Mouse (Mus musculus) urinary bladder, postnatal 14 days (tissue): Measurements from ENCODE around the gene 1110002E22Rik.

ENCODE experiments used
- DNase-seq: peaks from one replicate; pipeline ENCODE4 v3.0.0; 2021; ENCODE audit warnings: low spot score

The 1110002E22Rik gene

DNA sequence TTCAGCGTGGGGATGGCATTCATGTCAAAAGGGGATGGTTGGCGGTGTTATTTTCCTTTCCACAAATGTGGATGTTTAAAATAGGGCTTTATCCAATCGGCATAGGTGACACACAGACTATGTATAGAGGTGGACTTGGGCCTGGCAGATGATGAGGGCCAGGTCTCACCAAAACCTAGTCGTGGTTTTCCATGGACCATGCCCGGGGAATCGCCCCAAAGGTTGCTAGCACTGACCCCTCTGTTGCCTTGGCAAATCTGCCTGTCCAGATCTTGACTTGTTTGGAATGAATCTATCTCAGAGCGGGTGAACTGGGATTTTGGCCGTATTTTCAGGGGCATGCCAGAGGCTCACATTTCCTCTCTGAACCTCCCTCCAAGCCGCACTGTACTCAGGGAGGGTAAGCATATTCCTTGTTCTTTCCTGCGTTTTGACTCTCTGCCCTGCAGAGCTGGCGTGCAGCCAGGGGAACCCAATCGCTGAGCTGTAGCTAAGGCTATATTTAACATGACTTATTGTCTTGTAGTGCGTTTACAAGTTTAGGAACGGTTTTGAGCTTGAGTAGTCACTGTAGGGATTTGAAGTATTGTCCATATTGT, 1.0 kb upstream of the 1110002E22Rik start:
- DNase-seq, result peak; percentile 58

DNA sequence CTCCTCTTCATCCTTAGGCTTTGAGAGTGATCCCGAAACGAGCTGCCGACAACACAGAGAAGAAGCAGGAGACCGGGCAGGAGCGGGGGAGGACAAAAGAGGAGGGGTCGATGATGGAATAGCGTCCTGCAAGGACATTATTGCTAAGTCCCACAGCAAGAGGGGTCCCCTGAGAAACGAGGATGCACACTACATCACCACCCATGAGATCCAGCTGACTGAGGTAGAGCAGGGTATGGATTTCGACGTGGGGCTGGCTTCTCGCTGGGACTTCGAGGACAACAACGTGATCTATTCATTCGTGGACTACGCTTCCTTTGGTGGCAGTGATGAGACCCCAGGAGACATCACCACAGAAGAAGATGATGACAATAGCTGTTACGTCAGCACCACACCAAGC, 1.1 kb downstream of the 1110002E22Rik start:
- no peak for DNase-seq

DNA sequence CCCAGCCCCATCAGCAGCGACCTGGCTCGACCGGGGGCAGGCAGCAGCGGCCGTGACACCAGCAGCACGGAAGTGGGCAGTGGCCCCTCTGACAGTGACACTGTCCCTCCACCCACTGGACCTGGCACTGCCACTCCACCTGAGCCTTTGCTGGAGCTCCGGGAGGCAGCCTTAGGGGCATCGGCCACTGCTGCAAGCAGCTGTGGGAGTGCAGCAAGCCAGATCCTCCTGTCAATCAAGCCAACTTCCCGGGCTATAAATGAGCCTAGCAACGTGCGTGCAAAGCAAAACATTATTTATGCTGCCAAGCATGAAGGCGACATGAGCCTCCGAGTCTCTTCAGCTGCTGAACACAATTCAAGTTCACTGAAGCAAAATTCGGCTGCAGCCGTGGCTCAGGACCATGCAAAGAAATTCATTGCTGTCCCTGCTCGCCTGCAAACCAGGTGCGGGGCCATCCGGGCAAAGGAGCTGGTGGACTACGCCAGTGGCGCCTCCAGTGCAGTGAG, 1.6 kb downstream of the 1110002E22Rik start:
- no peak for DNase-seq

DNA sequence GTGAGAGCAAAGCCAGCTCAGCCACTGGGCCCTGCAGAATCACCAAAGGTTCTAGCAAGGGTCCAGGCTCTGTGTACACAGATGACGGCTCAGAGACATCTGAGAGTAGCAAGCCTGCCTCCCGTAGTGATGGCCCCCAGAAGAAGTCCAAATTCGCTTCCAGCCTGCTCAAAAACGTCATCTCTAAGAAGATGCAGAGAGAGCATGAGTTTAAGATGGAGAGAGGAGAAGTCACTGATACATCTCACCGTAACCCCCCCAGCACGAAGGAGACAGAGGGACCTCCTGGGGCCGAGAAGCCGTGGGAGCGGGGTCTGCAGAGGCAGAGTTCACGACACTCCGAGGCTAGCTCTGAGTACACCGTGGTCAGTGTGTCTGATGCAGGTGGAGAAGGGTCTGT, 2.4 kb downstream of the 1110002E22Rik start, which contains the start of gene Gm5105:
Gene Gm5105, minus strand, starts transcription at position 101 of the 400 bp plus-strand sequence.
- no peak for DNase-seq

DNA sequence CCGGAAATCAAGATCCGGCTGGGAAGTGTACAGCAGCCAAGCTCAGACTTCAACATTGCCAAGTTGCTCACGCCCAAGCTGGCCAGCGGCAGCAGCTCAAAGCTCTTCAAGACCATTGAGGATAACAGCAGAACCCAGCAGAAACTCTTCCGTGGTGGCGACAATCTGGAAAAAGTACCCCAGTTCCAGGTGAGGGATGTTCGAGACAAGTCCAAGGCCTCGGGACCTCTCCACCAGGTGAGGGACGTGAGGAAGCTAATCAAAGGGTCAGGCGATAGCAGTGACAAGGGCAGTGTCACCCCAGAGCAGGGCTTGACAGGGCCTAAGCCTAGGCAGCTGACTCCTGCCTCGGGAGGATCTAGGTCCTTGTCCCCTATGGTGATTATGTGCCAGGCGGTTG, 3.3 kb downstream of the 1110002E22Rik start:
- no peak for DNase-seq

DNA sequence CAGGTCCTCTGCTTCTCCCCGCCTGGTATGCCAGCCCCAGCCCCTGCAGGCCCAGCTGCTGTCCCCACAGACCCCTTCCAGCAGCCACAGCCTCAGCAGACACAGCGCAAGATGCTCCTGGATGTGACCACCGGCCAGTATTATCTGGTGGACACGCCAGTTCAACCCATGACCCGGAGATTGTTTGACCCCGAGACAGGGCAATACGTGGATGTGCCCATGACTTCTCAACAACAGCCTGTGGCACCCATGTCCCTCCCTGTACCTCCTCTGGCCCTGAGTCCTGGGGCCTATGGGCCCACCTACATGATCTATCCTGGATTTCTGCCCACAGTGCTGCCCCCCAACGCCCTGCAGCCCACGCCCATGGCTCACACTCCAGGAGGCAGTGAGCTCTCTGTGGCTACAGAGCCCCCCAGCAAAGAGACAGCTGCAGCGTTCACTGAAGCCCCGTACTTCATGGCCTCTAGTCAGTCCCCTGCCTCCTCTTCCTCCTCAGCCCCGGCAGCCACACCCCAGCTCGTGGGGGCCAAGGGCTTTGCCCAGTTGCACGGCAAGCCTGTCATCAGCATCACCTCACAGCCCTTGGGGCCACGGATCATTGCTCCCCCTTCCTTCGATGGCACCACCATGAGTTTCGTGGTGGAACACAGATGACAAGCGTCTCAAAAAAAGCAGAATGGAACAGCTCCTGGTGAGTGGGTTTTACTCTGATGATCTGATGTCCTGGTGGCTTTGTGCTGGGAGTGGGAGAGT, 5.1 kb downstream of the 1110002E22Rik start:
- no peak for DNase-seq

DNA sequence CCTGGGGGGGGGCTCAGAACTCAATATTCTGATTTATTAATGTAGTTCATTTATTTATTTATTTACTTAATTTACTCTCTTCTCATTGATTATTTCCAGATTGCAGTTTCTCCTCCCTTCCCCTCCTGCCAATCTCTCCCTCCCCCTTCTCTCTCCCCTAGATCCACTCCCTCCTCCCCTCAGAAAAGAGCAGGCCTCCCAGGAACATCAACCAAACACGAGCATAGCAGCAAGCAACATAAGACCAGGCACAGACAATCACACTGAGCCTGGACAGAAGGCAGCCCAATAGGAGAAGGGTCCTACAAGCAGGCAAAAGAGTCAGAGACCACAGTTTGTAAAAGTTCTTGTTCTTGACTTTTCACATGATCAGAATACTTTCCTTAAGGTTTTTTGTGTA, 6.2 kb downstream of the 1110002E22Rik start:
- DNase-seq, result no peak

DNA sequence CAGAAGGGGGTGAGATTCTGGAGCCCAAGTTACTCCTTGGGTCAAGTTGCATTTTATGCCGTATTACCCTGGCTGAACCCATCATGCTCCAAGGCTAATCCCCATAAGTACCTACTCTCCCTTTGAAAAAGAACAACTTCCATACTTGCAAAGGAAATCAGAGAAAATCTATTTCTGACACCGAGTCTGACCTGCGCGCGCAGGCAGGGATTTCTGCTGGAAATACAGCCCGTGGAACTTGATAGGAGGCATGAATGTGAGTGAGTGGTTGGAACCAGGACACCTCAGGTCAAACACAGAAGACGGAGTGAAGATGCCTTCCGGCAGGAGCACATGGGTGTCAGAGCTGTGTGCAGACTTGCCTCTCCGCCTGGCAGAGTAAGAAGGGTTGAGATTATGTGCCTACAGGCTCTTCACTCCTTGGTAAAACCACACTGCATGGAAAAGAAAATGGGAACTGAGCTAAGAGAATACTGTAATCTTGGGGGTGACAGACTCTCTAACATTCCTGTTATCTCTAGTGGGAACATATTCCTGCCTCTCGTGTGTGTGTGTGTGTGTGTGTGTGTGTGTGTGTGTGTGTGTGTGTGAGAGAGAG, 6.7 kb downstream of the 1110002E22Rik start:
- no peak for DNase-seq

DNA sequence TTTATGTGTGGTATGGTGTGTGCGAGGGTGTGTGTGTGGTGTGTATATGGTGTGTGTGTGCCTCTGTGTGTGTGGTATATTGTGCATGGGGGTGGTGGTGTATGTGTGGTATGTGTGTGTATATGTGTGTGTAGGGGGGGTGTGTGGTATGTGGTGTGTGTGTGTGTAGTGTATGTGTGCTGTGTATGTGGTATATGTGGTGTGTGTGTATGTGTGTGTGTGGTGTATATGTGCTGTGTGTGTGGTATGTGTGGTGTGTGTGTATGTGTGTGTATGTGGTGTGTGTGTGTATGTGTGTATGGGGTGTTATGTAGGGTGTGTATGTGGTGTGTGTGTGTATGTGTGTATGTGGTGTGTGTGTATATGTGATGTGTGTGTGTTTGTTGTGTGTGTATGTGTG, 9.4 kb downstream of the 1110002E22Rik start:
- no peak for DNase-seq

DNA sequence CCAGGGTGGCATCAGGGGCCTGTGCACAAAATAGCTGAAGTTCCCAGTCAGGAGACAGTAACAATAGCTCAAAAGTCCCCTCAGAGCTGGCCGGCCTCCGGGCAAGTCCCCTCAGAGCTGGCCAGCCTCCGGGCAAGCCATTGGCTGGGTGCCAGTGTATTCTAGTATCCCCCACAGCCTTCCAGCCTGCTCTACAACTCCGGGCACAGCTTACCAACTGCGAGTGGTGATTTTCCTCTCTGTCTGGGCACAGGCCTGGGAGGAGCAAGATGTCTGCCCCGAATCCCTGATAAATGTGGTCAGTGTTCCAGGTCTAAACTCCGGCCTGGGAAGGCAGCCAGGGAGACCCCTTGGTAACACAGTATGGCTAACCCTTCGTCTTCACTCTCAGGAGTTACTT, 10.4 kb downstream of the 1110002E22Rik start:
- no peak for DNase-seq

DNA sequence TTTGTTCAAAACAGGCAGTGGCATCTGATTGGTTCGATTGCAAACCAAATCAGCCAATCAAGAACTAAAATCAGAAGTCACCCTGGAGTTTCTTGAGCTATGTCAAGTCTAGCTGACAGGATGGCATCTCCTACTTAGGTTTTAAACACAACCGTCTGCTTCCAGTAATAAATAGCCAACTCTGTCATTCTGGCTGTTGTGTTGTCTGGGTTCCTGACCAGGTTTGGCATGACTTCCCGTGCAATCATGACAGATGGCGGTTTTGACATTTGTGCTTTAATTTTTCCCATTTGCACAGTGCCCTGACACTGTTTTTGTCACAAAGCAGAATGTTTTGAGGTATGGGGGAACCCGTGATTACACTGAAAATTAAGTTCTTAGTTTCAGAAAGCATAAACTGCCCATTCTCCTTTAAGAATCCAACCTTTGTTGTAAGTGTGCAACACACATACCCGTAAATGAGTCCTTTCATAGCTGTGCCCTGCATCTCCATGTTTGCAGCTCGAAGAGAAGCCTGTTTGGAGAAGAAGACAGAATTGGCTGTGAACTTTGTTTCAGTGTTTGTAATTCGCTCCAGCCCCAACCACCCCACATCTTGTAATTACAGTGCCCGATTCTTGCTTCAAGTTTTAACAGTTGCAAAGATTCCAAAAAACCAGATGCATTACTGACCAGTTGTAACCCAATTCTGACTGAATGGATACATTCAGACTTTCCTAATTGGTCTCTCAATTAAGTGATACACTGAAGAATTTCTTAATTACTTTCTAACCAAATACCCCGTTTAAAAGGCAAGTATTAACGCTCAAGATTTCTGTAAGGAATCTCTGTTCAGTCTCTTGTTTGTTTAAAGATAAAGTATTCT, 12.9 kb downstream of the 1110002E22Rik start:
- no peak for DNase-seq

DNA sequence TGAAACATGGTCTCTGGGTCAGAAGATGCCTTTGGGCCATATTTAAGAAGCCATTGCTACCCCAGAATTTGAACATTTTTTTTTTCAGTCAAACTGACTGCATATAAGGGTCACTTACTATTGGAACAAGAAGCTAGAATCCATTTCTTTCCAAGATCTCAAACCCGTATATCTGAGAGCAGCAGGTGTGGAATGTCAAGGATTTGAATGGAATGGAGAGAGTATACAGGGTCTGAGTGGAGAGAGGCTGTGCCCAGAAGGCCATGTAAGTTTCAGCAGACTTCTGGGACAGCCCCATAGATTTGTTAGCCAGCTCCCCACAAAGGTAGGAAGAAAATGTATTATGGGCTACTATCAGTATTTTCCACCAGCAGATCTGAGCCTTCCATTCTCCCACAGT, 13.8 kb downstream of the 1110002E22Rik start:
- no peak for DNase-seq

DNA sequence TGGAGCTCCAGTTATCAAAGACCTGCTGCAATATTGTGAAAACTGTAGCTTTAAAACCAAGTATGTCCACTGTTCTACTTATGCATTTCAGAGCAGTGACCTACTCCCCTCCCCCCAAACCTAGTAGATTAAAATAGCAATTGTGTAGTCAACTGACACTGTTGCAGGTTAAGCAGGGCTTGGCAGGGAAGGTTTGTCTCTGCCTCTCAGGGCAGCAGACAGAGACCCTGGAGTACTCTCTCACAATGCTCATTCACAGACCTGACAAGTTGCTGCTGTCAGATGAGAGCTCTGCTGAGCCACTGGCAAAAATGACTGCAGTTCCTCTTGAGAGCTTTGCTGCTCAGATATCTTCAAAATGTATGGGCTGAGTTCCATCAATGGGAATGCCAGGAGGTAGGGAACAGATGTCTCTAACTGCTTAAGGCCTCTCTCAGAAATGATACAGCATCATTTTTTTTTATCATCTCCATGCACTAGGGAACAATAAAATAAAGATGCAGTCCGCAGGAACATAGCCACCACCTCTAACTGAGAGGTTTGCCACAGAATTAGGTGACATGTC, 18.3 kb downstream of the 1110002E22Rik start:
- no peak for DNase-seq

DNA sequence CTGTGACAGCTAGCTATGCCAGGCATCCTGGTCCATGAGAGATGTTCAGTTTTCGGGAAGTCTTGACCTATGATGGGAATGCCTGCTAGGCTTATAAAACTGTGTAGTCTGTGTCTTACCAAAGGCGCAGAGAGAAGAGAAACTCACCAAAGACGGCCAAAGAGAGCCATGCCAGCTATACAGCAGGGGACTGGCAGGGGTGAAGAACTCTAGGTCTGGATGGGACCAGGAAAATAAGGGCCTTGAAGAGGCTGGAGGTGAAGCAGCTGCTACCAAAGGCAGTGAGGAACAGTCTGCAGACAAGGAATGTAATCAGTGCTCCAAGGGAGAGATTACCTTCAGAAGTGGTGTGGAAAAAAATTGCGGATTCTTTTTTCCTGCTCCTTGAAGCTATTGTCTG, 19.0 kb downstream of the 1110002E22Rik start:
- DNase-seq, result no peak

DNA sequence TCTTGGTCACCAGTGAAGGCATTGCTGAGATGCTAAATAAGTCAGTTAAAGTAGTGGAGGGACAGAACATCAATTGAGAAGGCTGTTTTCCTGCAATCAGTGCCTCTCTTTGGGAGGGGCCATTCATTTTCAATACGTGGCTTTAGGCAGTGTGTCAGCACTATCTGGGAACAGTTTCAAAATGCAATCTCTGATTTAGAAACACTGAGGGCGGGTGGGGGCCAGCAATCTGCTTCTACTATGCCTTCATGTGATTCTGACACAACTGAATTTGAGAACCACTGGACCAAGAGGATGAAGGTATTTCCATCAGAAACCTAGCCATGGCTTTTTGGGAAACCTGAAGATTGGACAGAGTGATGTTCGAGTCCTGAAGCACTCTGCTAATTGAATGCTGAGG, 30.4 kb downstream of the 1110002E22Rik start:
- peak; percentile 8 for DNase-seq

DNA sequence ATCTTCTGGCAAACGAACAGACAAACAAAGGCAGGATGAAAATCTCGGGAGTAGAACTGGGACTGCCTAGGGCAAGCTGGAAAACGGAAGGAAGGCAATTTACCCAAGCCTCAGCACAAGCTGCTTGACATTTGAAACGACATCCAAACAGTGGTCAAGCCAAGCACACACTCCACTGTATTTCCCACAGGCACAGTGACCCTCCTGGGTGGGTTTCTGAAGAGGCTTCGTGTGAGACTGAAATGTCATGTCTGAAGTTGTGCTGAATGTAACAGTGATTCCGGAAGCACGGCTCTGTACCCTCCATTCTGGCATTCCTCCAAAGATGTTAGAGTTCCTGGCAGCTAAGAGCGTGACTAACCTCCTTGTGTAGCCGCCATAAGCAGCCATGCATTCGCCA, 30.9 kb downstream of the 1110002E22Rik start:
- no peak for DNase-seq

DNA sequence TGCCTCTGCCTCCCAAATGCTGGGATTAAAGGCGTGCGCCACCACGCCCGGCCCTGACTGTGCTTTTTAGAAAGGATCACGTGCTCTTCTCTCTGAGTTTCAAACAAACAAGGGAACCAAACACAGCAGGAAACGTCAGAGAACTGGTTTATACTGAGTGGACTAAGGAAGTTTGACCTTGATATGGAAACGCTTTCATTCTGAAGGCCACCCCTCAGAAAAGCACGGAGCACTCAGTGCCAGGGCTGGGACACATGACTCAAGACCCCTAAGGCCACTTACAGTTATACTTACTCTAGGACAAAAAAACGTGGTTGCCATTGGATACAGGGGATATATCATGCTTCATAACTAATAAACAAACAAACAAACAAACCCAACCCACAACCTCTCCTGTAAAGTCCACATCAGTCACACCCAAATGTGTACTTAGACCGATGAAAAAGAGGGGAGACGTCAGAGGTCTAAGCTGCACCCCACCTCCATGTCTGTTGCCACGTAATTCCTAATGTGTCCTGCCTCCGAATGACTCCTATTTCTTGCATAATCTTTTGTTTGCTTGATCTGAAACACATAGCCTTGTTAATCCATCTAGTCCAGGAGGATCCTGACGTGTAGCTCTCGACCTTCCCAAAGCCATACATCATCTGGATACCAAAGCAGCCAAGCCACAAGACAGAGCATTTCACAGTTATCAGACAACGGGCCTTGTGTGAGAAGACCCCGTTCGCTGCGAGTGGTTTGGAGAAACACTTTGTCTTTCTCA, 31.6 kb downstream of the 1110002E22Rik start:
- no peak for DNase-seq

DNA sequence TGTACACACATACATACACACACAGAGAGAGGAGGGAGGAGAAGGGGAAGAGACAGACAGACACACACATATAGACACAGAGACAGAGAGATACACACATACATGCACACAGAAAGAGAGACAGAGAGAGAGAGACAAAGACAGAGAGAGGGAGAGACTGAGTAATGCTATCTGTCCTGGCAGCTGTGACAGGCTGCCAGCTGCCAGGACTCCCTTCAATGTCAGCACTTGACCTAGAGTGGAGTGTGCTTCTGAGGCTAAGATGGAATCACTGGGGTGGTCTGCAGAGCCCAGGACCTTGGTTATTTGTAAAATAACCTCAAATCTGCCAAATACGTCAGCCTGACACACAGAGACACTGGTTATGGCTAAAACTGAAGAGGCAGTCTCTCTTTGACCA, 32.9 kb downstream of the 1110002E22Rik start:
- DNase-seq, result no peak

DNA sequence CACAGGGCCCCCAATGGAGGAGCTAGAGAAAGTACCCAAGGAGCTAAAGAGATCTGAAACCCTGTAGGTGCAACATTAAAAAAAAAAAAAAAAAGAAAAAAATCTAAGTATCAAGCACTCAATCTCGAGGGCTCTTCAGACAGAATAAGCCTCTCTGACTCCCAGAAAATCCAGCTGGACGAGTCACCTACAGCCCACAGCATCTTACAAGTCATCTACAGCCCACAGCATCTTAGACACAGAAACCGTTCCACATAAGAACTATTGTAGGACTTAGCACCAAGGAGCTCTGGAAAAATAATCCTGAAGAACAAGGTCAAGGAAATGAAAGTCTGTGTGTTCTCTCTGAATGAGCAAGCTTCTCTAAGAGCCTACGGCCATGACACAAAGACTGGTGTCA, 37.1 kb downstream of the 1110002E22Rik start:
- DNase-seq, result no peak

DNA sequence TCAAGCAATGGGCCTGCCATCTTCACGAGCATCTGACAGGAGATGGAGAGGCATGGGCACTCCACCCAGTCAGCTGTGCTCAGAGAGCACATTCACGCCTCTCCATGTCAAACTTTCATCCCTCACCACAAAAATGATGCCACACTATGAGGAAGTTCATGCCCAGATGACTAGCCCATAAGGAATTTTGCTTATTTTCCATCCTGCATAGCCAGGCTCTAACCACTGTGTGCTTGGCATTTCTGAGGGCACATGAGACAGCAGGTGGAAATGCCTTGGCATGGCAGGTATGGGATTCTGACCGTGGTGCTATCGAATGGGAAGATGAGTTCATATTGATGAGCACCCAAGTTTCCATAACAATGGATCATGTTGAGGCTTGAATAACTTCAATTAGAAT, 38.8 kb downstream of the 1110002E22Rik start:
- no peak for DNase-seq

DNA sequence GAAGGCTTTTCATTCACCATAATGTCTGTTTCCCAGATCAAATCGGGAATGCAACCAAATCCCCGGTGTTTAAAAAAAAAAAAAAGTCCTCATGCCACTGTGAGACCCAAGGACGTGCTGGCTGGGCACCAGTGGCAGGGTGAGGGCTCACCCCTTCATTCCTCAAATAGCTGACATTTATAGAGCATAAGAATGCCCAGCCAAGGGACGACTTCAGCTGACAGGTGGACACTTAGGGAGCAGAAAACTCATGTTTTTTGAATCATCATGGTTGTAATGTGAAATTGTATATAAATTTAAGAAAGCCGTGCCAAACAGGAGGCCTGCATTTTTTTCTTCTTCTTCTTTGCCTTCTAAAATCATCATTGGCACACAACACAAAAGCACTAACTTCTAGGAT, 40.2 kb downstream of the 1110002E22Rik start:
- no peak for DNase-seq
